Mouse (Mus musculus): ENCODE measurements at regions not wholly inside any gene's neighbourhood (a gene's known extent, or its start where the extent isn't known, plus 50 kb on each side); places are given as distances from the start of the nearest gene placed in this dataset.

DNA sequence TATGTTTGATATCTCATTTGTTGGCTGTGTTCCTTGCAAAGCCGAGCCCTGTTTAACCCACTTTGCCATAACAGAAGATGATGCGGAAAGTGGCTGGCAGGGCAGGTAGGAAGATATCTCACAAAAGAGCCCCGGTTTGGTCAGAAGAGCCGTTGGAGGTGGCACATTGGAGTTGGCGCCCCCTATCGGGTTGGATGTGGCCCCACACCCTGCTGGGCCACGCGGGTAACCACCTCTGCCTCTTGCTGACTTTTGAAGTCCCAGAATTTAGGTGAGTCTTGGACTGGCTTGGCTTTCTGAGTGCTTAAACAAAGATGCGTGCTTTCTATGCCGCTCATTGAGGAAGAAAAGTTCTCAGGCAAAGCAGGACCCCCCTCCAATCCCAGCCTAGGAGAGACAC lies 56.1 kb downstream of the Gm4791 start:
- no peak for DNase-seq (ENCODE audit: low spot score in 2 of 2)

GRCm38 (mm10) chr9:47055558-47055957 lies 57.0 kb downstream of the Gm4791 start:
- intact Hi-C loops (cut with DNase I): no loop called here
- DNase-seq (ENCODE audit: low spot score in 2 of 2): no peak

More for the DNA sequence above, 56.1 kb downstream of the Gm4791 start:
- intact Hi-C loops (cut with DNase I): no loop called here

GRCm38 (mm10) chr9:47059339-47060005 lies 60.9 kb downstream of the Gm4791 start:
- DNase-seq (ENCODE audit: low spot score in 2 of 2): no peak
- intact Hi-C loops (cut with DNase I): no loop called here

DNA sequence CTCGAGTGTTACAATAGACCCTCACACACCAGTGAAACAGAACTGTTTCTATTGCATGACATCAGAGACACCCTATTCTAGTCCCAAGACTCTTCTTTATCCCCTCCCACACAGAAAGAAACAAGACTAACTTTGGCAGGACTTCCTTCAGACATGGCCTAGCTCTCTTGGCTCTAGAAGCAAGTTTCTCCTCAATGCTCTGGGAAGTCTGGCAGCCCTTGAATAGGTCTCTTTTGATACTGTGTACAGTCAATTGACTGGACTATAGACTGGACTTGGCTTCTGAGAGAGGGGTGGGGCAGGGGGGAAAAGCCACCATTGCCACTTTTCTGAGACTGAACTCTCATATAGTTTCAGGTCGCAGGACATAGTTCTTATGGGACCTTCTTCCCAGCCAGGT lies 62.2 kb downstream of the Gm4791 start:
- no peak for DNase-seq (ENCODE audit: low spot score in 2 of 2)
- intact Hi-C loops (cut with DNase I): no loop called here

- no peak for DNase-seq (ENCODE audit: low spot score in 2 of 2)
Measured at GRCm38 (mm10) chr9:47062516-47062915, 64.0 kb downstream of the Gm4791 start.

GRCm38 (mm10) chr9:47063751-47064150 lies 65.2 kb downstream of the Gm4791 start:
- intact Hi-C loops (cut with DNase I): no loop called here
- no peak for DNase-seq (ENCODE audit: low spot score in 2 of 2)

More at GRCm38 (mm10) chr9:47062516-47062915, 64.0 kb downstream of the Gm4791 start:
- intact Hi-C loops (cut with DNase I): no loop called here

DNA sequence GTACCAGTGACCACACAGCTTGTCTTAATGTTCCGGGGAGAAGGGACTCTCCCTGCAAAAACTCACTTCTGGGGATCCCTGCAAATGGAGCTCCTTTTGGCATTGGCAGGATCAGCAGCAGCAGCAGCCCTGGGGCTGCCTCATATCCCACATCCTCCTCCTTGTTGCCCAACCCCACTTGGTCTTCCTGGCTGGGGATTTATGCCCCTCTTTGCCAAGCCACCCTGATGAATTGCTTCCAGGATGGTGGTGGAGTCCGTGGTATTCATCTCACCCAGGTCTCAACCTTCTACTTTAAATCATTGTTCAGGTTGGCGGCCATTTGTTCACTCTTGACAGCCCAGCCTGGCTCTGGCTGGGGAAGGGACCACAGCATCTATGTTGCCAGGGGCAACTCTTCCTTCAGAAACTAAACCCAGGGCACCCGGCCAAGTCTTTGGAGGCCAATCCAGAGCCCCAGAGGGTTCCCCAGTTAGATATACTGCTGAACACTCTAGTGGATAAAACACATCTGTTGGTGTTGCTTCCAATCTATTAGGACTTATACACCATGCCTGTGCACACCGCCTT lies 66.0 kb downstream of the Gm4791 start:
- intact Hi-C loops (cut with DNase I): no loop called here
- DNase-seq (ENCODE audit: low spot score in 2 of 2): no peak

- peak; percentile 11 to 18 for DNase-seq (ENCODE audit: low spot score in 2 of 2)
Measured at GRCm38 (mm10) chr9:47069436-47069835, 70.9 kb downstream of the Gm4791 start.

DNA sequence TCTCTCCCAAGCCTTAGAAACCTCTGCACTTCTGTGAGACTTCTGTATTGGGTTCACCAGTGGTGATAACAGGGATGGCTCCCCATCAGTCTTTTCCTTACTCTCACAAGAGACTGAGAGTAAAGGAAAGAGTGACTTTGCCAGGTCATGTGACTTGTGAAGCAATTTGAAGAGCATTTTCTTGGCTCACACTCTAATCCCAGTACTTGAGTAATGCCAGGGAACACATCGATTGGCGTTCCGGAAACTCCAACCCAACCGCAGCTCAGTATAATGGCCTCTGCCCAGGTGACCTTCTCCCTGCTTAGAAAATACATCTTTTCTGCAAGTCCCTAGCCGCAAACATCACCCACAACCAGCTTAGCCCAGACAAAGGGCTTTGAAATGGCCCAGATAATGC lies 72.4 kb downstream of the Gm4791 start:
- DNase-seq (ENCODE audit: low spot score in 2 of 2): no peak
- intact Hi-C loops (cut with DNase I): no loop called here

More at GRCm38 (mm10) chr9:47069436-47069835, 70.9 kb downstream of the Gm4791 start:
- intact Hi-C loops (cut with DNase I): no loop called here

DNA sequence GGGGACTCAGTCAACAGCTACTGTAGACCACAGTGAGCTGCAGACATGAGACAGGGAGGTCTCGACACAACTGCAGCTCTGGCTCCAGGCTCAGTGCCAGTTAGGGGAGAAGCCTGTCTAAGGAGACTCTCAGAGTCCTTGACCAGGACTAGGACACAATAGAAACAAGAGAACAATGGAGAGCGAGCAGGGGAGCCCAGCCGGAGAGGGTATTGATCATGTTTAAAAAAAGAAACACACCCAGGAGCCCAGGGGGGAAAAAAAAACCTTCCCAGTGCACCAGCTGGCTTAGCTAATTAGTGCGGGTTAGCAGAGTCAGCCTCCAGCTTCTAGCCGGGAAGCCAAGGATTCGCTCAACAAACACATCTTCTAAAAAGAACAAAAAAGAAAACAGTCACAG lies 78.4 kb downstream of the Gm4791 start:
- no peak for DNase-seq (ENCODE audit: low spot score in 2 of 2)
- intact Hi-C loops (cut with DNase I): no loop called here

DNA sequence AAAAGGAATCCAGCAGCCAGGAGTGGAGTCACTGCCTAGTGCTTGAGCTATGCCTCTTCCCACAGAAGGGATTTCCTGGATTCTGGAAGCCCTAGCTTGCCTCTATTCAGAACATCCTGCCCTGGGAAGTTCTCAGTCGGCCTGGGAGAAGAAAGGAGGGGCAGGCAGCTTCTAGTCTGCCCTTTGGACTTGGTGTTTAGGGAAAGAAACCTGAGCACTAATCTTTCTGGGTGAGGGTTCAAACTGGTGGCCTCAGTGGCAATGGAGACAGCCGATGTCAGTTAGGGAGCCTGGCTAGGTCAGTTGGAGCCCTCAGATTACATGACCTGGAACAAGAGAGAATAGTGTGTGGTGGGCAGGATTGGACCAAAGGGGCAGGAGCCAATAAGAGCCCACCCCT lies 78.9 kb downstream of the Gm4791 start:
- no peak for DNase-seq (ENCODE audit: low spot score in 2 of 2)
- intact Hi-C loops (cut with DNase I): no loop called here

DNA sequence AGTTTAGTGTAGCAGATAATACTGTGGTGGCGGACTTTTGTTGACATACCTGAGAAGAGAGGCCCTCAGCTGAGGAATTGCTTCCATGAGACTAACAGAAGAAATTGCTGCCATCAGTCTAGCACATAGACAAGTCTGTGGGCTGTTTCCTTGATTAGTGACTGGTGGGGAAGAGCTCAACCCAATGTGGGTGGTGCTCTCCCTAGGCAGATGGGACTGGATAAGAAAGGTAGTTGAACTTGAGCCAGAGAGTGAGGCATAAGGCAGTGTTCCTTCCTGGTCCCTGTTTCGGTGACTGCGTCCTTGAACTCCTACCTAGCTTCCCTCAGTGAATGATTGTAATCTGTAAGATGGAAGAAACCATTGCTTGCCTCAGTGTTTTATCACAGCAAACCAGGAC lies 79.4 kb downstream of the Gm4791 start:
- intact Hi-C loops (cut with DNase I): no loop called here
- no peak for DNase-seq (ENCODE audit: low spot score in 2 of 2)

DNA sequence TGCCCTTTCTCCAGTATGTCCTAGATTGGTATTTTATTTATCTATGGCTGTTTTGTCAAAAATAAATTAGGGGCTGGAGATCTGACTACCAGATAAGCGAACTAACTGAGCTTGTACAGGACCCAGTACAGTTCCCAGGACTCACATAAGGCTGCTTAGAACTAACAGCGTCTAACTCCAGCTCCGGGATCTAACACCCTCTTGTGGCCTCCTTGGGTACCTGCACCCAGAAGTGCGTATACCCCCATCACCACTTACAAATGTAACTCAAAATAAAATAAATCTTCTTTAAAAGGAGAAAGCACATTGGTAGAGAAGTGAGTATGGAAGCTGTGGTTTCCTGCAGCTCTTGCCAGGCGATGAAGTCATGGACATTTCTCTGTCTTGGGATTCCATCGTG lies 82.9 kb downstream of the Gm4791 start:
- no peak for DNase-seq (ENCODE audit: low spot score in 2 of 2)
- intact Hi-C loops (cut with DNase I): no loop called here

DNA sequence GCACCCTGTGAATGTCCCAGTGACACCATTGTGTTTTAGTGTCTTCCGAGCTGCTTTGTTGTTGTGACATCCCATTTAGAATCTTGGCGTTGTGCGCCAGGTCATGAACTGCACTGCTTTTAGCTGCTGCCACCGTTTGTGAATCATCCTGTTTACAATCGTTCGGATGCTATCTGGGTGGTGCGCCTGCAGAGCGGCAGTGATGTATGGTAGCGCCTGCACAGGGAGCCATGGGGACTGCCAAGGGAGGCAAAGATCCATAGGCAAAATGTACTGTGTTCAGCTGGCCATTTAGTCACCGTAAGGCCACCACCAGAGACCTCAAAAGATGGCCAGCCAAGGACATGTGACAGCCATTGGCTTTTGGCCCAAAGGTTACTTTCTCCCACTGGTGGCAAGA lies 93.3 kb downstream of the Gm4791 start:
- intact Hi-C loops (cut with DNase I): no loop called here
- DNase-seq (ENCODE audit: low spot score in 2 of 2): no peak

DNA sequence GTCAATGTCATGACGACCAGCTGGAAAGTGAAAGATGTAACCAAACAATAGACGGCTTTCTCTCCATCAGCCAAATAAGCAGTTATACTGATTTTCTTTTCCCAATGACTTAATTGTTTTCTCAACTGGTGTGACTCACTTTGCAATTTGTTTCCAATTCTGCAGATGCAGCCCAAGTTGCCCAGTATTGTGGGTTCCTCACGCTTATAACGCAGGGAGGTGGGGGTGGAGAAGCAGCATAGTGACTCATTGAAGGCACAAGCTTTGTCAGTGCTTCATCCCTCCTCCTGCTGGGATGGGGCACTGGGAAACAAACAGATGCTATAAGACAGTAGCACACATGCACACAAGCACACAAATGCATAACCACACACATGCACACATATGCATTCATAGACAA lies 97.1 kb downstream of the Gm4791 start:
- peak in 1 of 2 experiments; percentile 20 for DNase-seq (ENCODE audit: low spot score in 2 of 2)
- intact Hi-C loops (cut with DNase I): no loop called here

DNA sequence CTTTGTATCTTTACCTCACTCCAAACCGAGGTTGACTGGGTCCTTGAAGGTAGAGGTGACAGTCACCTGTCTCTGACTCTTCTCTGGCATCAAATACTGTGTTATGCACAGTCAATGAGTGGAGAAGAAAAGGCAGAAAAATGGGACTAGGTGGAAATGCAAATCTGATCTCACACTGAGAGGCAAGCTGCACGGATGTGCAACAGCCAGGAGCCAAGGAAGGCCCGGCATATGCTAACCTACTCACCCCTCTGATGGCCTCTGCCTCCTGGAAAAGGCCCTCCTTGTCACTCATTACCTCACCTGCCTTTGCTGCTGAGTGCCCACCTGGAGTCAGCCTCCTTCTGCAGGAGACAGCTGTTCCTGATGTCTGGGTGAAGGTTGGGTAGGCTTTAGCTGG lies 104.8 kb downstream of the Gm4791 start:
- intact Hi-C loops (cut with DNase I): no loop called here
- DNase-seq (ENCODE audit: low spot score in 2 of 2): no peak

- no peak for DNase-seq (ENCODE audit: low spot score in 2 of 2)
- intact Hi-C loops (cut with DNase I): no loop called here
Measured at GRCm38 (mm10) chr9:47103966-47104365, 105.4 kb downstream of the Gm4791 start.

DNA sequence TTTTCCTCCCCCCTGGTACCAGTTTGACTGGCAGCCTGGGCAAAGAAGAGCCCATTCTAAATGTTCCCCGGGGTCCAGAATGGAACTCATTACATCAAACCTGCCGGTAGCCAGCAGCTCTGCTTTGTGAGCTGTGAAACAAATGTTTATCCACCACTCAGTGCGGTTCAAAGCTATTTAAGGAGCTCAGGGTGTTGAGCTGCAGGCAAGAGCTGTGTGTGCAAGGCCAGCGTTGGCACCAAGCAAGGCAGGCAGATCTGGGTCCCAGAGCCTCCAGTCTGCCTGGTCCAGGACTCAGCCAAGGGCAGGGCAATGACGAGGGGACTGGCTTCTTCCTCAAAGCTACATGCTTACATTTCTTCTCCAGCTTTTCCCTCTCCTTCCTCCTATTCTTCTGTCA lies 109.6 kb downstream of the Gm4791 start:
- intact Hi-C loops (cut with DNase I): no loop called here
- DNase-seq (ENCODE audit: low spot score in 2 of 2): peak; percentile 18 to 46

DNA sequence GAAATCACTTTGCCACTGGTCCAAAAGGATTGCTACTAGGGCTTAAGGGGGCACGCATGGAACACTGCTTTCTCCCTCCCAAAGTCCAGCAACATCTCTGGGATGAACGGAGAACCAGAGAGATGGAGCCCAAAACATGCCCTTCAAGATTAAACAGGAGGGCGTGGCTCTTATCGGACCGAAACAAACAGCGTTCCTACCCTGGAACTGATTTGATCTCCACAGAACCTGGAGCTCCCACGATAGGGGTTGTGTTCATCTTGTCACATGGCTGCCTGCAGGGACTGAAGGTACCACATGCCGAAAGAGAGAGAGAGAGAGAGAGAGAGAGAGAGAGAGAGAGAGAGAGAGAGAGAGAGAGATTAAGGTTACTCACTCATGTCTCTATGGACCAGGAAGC lies 120.7 kb downstream of the Gm4791 start:
- intact Hi-C loops (cut with DNase I): no loop called here
- no peak for DNase-seq (ENCODE audit: low spot score in 2 of 2)

GRCm38 (mm10) chr9:47123113-47123512 lies 124.6 kb downstream of the Gm4791 start:
- DNase-seq (ENCODE audit: low spot score in 2 of 2): no peak
- intact Hi-C loops (cut with DNase I): no loop called here

- DNase-seq (ENCODE audit: low spot score in 2 of 2): peak; percentile 27 to 38
- intact Hi-C loops (cut with DNase I): no loop called here
Measured at GRCm38 (mm10) chr9:47125517-47125916, 127.0 kb downstream of the Gm4791 start.

GRCm38 (mm10) chr9:47126236-47126635 lies 127.7 kb downstream of the Gm4791 start:
- intact Hi-C loops (cut with DNase I): no loop called here
- no peak for DNase-seq (ENCODE audit: low spot score in 2 of 2)

Data from left cerebral cortex, postnatal 14 days (tissue).